Mouse (Mus musculus) bone marrow, adult 2 months (tissue): ENCODE results near the gene Mrpl54. TPM values are rescaled to one million over a fixed set of nuclear protein-coding genes. Genes with fewer than 3 reads are reported as not detected.

Experiments
- H3K27ac ChIP-seq: fragments of 200-500 bp; 2 replicates; pipeline ENCODE4 v1.5.1; 2012; ENCODE audit warnings: low read depth, mild to moderate bottlenecking, control low read depth, inconsistent platforms, low read length; ENCODE audit not compliant: control insufficient read depth, poor library complexity, insufficient read depth
- H3K4me1 ChIP-seq: fragments of 200-500 bp; 2 replicates; pipeline ENCODE4 v1.6.1; 2011; ENCODE audit warnings: low read length; ENCODE audit not compliant: control insufficient read depth, insufficient read depth
- H3K4me3 ChIP-seq: fragments of 200-500 bp; replicated peaks from 2 replicates; pipeline ENCODE3; 2011; ENCODE audit warnings: mild to moderate bottlenecking, low read depth, low read length, control low read depth; ENCODE audit not compliant: control insufficient read depth
- CTCF ChIP-seq: fragments of 200-500 bp; IDR thresholded peaks from 2 replicates; pipeline ENCODE4 v1.5.1; 2011; ENCODE audit warnings: low read length, control low read depth; ENCODE audit not compliant: control insufficient read depth, insufficient read depth
- POLR2A ChIP-seq: fragments of 200-500 bp; IDR thresholded peaks from 2 replicates; pipeline ENCODE4 v1.6.1; 2011; ENCODE audit warnings: low read depth, mild to moderate bottlenecking, control low read depth, low read length, borderline replicate concordance; ENCODE audit not compliant: control insufficient read depth
- WGBS: fragments of 180-500 bp; shearing (Covaris S2); methylation state at CpG from one replicate; pipeline ENCODE4 v1.1.7; 2018; 5-methylcytosine and 5-hydroxymethylcytosine counted together
- polyA plus RNA-seq: library from polyadenylated mRNA; stranded (reverse); fragments of >200 nt; gene quantifications from 2 replicates; pipeline ENCODE4 v1.2.4, GENCODE M21; 2011; ENCODE audit warnings: low replicate concordance; ENCODE audit not compliant: missing spikeins, insufficient read depth, insufficient read length

Gene Mrpl54
- 34.4 and 75.4 TPM in 2 replicates for polyA plus RNA-seq

DNA sequence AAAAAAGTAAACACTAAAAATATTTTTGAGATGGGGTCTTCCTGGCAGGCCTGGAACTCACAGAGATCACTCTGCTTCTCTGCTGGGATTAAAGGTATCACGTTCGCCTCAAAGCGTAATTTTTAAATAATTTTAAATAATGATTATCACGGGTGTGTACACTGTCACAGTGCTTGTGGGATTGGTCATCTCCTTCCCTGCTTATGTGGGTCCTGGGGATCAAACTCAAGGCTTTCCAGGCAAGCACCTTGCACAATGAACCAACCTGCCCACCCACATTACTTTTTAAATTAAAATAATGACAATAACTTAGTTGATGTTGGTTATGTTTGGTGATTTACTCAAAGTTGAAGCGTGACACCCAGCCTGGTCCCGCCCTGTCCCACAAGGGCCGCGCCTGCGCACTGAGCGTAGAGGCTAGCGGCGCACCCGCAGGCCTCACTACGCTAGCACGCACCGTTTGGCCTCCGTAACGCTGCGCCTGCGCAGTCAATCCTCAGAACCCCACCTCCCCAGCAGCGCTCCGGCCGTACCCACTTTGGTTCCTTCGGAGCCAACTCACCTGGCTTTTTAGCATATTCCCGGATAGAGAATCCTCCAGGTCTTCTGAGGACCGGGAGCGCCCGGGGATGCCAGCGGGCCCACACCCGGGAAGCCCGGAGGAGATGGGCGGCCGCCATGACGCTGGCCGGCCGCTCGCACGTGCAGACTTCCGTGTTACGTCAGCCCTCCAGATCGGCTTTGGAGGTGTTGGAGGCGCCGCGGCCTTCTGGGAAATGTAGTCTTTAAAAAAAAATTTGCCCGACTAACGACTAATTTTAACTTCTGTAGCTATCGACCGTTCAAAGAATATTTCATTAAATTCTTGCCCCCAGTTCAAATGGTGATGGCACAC is at the start of gene Mrpl54, which contains the start of gene Apba3:
Mrpl54 (minus strand) TSS at position 724 of the 895 bp plus-strand sequence.
Apba3 (plus strand) TSS at position 750 of the 895 bp plus-strand sequence.
- peak within 1 kb of the TSS; percentile 87 for H3K27ac ChIP-seq
- H3K4me1 ChIP-seq, result no peaks in the 10 kb centered on the region
- peak within 1 kb of the TSS; percentile 89 for H3K4me3 ChIP-seq
- TF ChIP-seq CTCF, result no peak
- TF ChIP-seq POLR2A, result no peak; the same call in 1 of the 2 replicates
- WGBS, result under 1% methylated on average over 48 of the region's 48 CpGs

DNA sequence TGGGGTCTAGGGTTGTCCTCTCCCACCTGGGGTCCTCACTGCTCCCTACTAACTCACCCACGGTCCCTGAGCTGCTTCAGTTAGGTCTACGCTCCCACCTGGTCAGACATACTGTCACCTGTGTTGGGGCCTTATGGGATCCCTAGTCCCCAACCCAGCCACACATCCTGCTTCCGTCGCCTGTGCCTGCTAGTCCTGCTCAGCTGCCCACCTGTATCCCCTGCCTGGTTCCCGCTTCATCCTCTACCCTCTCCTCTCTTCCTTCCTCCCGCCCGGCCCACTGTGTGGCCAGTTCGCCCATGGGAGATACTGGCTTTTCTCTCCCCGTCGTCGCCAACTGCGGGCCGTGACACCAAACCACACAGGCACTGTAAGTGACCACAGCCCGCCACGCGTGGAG is 48.9 kb upstream of the Mrpl54 start:
- H3K4me3 ChIP-seq, result no peak overlapping the region
- WGBS, result 77% methylated on average over 16 of the region's 16 CpGs
- H3K4me1 ChIP-seq, result no peaks in the 10 kb centered on the region; the same call in 1 of the 2 replicates

GRCm38 (mm10) chr10:81314201-81314600 is 47.5 kb upstream of the Mrpl54 start:
- no peak overlapping the region for H3K4me3 ChIP-seq
- TF ChIP-seq POLR2A, result no peak
- no peak for TF ChIP-seq CTCF
- no peak overlapping the region for H3K27ac ChIP-seq
- 77% methylated on average over 7 of the region's 7 CpGs for WGBS
- H3K4me1 ChIP-seq, result no peaks in the 10 kb centered on the region; the same call in 1 of the 2 replicates

More for the DNA sequence above, 48.9 kb upstream of the Mrpl54 start:
- TF ChIP-seq POLR2A (no peak), CTCF (no peak)
- H3K27ac ChIP-seq, result no peak overlapping the region

DNA sequence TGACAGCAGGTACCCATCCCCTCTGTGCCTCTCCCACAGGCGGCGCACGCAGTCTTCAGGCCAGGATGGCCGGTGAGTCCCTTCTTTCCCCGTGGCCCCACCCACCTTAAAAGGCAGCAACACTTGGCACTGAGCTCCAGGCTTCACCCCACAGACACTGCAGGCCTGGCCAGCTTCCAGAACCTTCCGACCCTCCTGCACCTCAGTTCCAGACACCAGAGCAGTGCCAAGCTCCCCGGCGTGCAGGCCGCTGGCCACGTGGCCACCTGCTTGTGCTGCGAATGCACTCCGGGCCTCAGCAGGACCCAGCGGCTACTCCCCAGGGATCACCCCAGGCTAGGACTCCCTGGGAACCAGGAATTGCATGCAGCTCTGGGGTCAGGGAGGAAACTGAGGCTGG is 46.8 kb upstream of the Mrpl54 start:
- Histone ChIP-seq H3K4me1 (no peaks in the 10 kb centered on the region; the same call in 1 of the 2 replicates), H3K27ac (no peak overlapping the region), H3K4me3 (no peak overlapping the region)
- 89% methylated on average over 13 of the region's 13 CpGs for WGBS
- TF ChIP-seq CTCF, result no peak
- TF ChIP-seq POLR2A, result no peak

DNA sequence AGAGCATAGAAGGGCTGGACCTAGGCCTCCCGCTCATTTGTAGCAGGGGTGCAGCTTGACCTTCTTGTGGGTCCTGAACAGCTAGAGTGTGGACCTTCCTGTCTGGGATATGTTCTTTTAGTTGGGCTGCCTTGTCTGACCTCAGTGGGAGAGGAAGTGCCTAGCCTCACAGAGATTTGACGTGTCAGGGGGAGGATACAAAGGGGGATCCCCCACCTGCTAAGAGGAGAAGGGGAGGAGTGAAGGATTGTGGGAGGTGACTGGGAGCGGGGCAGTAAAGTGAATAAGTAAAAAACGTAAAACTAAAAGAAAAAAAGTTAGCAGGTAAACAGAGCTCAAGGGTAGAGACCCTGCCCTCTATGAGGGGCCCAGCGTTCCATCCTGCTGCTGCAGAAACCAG is 42.8 kb upstream of the Mrpl54 start:
- TF ChIP-seq CTCF, result no peak
- TF ChIP-seq POLR2A, result no peak
- H3K4me1 ChIP-seq, result no peaks in the 10 kb centered on the region
- H3K27ac ChIP-seq, result no peak overlapping the region
- H3K4me3 ChIP-seq, result no peak overlapping the region
- 74% methylated on average over 5 of the region's 5 CpGs for WGBS

GRCm38 (mm10) chr10:81306837-81307682 is 40.3 kb upstream of the Mrpl54 start:
- no peak overlapping the region for H3K4me3 ChIP-seq
- 93% methylated on average over 21 of the region's 21 CpGs for WGBS
- no peak; the same call in 1 of the 2 replicates for TF ChIP-seq CTCF
- TF ChIP-seq POLR2A, result no peak
- peaks cover 8% of the 10 kb centered on the region for H3K4me1 ChIP-seq
- H3K27ac ChIP-seq, result no peak overlapping the region

- Histone ChIP-seq H3K4me1 (peaks cover 11% of the 10 kb centered on the region), H3K4me3 (no peak overlapping the region), H3K27ac (no peak overlapping the region)
- TF ChIP-seq POLR2A (no peak), CTCF (no peak)
- 87% methylated on average over 12 of the region's 12 CpGs for WGBS
These were observed 39.5 kb upstream of the Mrpl54 start for GRCm38 (mm10) chr10:81306173-81306668.
